Mouse (Mus musculus): Measurements from ENCODE around the gene Oat. TPM values are rescaled to one million over a fixed set of nuclear protein-coding genes. Genes with fewer than 3 reads are reported as not detected.

Gene Oat
- polyA plus RNA-seq, 1 experiment, result 78.1 TPM

DNA sequence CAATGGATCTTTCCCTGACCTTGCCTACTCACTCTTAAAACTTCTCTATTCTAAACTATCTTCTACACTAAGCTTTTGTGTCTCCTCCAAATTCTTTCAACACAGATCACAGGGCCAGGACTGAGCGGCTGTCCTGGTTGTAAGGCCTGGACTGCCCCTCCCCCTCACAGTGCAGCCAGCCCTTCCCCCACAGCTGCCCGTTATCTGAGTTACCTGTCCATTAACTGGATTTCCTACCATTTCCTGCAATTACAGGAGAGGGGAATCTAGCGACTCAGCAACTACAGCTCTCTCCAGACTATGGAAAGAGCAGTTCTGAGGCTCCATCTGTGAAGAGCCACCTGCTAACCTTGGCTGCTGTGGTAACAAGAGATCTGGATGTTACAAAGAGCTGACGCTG is 20.3 kb downstream of the Oat start:
- peaks cover 31% of the 10 kb centered on the region for H3K36me3 ChIP-seq (ENCODE audit: control insufficient read depth, insufficient read depth)

GRCm38 (mm10) chr7:132554091-132554490 is 22.1 kb downstream of the Oat start:
- no peak overlapping the region for H3K4me3 ChIP-seq (ENCODE audit: insufficient read depth, poor library complexity, severe bottlenecking)

More for the DNA sequence above, 20.3 kb downstream of the Oat start:
- no peaks in the 10 kb centered on the region for H3K79me2 ChIP-seq (ENCODE audit: control insufficient read depth, insufficient read depth)
- H3ac ChIP-seq (ENCODE audit: control insufficient read depth, insufficient read length, low read depth), result no peak overlapping the region
- H3K79me3 ChIP-seq (ENCODE audit: low read depth), result no peaks in the 10 kb centered on the region
- H3K4me3 ChIP-seq (ENCODE audit: insufficient read depth, poor library complexity, severe bottlenecking), result no peak overlapping the region
- no peak for TF ChIP-seq MYOD1 (IDR thresholded peaks at IDR 0.05; ENCODE audit: control insufficient read depth, insufficient read length, low read depth)
- TF ChIP-seq MAX (IDR thresholded peaks at IDR 0.05), result no peak
- no peak for TF ChIP-seq CTCF (IDR thresholded peaks at IDR 0.05; ENCODE audit: control insufficient read depth, insufficient read depth, insufficient read length)
- no peaks in the 10 kb centered on the region for H3K27me3 ChIP-seq (ENCODE audit: control insufficient read depth, insufficient read depth, insufficient read length)

DNA sequence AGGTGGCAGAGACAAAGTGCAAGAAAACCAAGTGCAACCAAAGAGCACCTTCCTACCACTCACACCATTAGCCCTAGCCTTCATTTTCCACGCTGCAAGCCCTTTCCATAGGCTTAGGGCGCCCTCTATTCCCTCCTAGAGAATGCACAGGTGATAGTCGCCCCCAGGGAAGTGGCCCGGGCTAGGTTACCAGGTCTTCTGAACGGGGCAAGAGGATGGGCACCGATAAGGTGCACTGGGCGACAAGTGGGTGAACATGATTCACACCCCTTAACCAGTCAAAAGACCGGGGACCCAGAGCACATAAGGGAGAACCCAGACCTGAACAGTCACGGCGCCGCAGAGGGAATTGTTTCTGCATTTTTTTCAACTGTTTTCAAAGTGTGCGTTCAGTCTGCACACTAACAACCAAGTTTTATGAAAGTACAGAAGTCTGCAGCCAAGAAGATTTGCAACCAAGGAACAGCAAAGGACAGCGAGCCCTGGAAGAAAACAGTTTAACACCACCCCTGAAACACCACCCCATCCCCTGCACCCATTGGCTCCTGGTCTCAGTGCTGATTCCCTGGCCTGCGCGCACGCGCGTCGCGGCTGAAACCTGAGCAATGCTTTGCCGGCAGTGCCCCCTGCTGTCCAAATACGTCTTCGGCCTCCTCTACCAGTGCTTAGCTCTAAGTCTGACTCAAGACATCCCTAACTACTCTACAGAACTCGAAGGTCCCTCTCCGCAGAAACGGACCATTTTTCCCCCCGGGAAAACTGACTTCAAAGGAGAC is 24.7 kb downstream of the Oat start:
- TF ChIP-seq CTCF (IDR thresholded peaks at IDR 0.05; ENCODE audit: control insufficient read depth, insufficient read depth, insufficient read length), result peak; percentile 94
- TF ChIP-seq FOSL1 (IDR thresholded peaks at IDR 0.05; ENCODE audit: insufficient read depth, low read length, poor library complexity, severe bottlenecking), result no peak
- TF ChIP-seq MAX (IDR thresholded peaks at IDR 0.05), result peak; percentile 58
- TF ChIP-seq MYOD1 (IDR thresholded peaks at IDR 0.05; ENCODE audit: control insufficient read depth, insufficient read length, low read depth), result no peak
- peak overlapping the region; percentile 25 for H3K4me3 ChIP-seq (ENCODE audit: insufficient read depth, poor library complexity, severe bottlenecking)
- no peaks in the 10 kb centered on the region for H3K36me3 ChIP-seq (ENCODE audit: control insufficient read depth, insufficient read depth)
- no peaks in the 10 kb centered on the region for H3K79me2 ChIP-seq (ENCODE audit: control insufficient read depth, insufficient read depth)
- H3ac ChIP-seq (ENCODE audit: control insufficient read depth, insufficient read length, low read depth), result peak overlapping the region; percentile 4
- H3K79me3 ChIP-seq (ENCODE audit: low read depth), result no peaks in the 10 kb centered on the region
- H3K27me3 ChIP-seq (ENCODE audit: control insufficient read depth, insufficient read depth, insufficient read length), result peaks cover 9% of the 10 kb centered on the region

More at GRCm38 (mm10) chr7:132554091-132554490, 22.1 kb downstream of the Oat start:
- no peaks in the 10 kb centered on the region for H3K79me3 ChIP-seq (ENCODE audit: low read depth)
- TF ChIP-seq CEBPB (IDR thresholded peaks at IDR 0.05; ENCODE audit: low read depth) (no peak), USF1 (IDR thresholded peaks at IDR 0.05; ENCODE audit: low read depth) (no peak), CTCF (IDR thresholded peaks at IDR 0.05; ENCODE audit: control insufficient read depth, insufficient read depth, insufficient read length) (no peak), FOSL1 (IDR thresholded peaks at IDR 0.05; ENCODE audit: insufficient read depth, low read length, poor library complexity, severe bottlenecking) (no peak), MAX (IDR thresholded peaks at IDR 0.05) (no peak), MYOG (IDR thresholded peaks at IDR 0.05; ENCODE audit: control insufficient read depth, extremely low read depth, insufficient read length) (no peak), MYOD1 (IDR thresholded peaks at IDR 0.05; ENCODE audit: control insufficient read depth, insufficient read length, low read depth) (no peak)
- H3K36me3 ChIP-seq (ENCODE audit: control insufficient read depth, insufficient read depth), result peaks cover 14% of the 10 kb centered on the region
- H3ac ChIP-seq (ENCODE audit: control insufficient read depth, insufficient read length, low read depth), result no peak overlapping the region
- no peaks in the 10 kb centered on the region for H3K27me3 ChIP-seq (ENCODE audit: control insufficient read depth, insufficient read depth, insufficient read length)
- H3K79me2 ChIP-seq (ENCODE audit: control insufficient read depth, insufficient read depth), result no peaks in the 10 kb centered on the region

- no peaks in the 10 kb centered on the region for H3K36me3 ChIP-seq (ENCODE audit: control insufficient read depth, insufficient read depth)
- peaks cover 29% of the 10 kb centered on the region for H3K27me3 ChIP-seq (ENCODE audit: control insufficient read depth, insufficient read depth, insufficient read length)
- no peaks in the 10 kb centered on the region for H3K79me3 ChIP-seq (ENCODE audit: low read depth)
- H3K4me3 ChIP-seq (ENCODE audit: insufficient read depth, poor library complexity, severe bottlenecking), result no peak overlapping the region
- H3K79me2 ChIP-seq (ENCODE audit: control insufficient read depth, insufficient read depth), result no peaks in the 10 kb centered on the region
- TF ChIP-seq CTCF (IDR thresholded peaks at IDR 0.05; ENCODE audit: control insufficient read depth, insufficient read depth, insufficient read length), result no peak
- TF ChIP-seq MYOG (IDR thresholded peaks at IDR 0.05; ENCODE audit: control insufficient read depth, extremely low read depth, insufficient read length), result no peak
- no peak for TF ChIP-seq MAX (IDR thresholded peaks at IDR 0.05)
- TF ChIP-seq MYOD1 (IDR thresholded peaks at IDR 0.05; ENCODE audit: control insufficient read depth, insufficient read length, low read depth), result no peak
- TF ChIP-seq CEBPB (IDR thresholded peaks at IDR 0.05; ENCODE audit: low read depth), result no peak
- no peak for TF ChIP-seq USF1 (IDR thresholded peaks at IDR 0.05; ENCODE audit: low read depth)
- no peak for TF ChIP-seq FOSL1 (IDR thresholded peaks at IDR 0.05; ENCODE audit: insufficient read depth, low read length, poor library complexity, severe bottlenecking)
- no peak overlapping the region for H3ac ChIP-seq (ENCODE audit: control insufficient read depth, insufficient read length, low read depth)
Measured at GRCm38 (mm10) chr7:132547126-132547525, 29.1 kb downstream of the Oat start.

DNA sequence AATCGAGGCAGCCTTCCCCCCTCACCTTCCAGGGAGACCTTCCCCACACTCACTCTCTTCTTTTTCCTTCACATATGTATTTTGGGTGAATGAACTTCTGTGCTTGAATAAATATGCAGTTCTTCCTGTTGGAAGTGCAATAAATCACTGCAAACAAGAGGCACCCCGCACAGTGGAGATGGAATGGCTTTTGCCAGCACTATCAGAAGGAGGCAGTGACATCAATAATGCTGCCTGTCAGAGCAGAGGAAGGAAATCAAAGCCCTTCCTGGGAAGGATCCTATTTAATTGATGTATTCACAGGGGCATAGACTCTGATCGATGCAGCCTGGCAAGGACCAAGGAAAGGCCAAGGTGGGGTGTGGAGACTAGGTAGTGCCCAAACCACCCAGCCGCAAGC is 33.8 kb downstream of the Oat start:
- Histone ChIP-seq H3K79me3 (ENCODE audit: low read depth) (no peaks in the 10 kb centered on the region), H3K36me3 (ENCODE audit: control insufficient read depth, insufficient read depth) (no peaks in the 10 kb centered on the region), H3ac (ENCODE audit: control insufficient read depth, insufficient read length, low read depth) (no peak overlapping the region), H3K79me2 (ENCODE audit: control insufficient read depth, insufficient read depth) (no peaks in the 10 kb centered on the region), H3K4me3 (ENCODE audit: insufficient read depth, poor library complexity, severe bottlenecking) (no peak overlapping the region), H3K27me3 (ENCODE audit: control insufficient read depth, insufficient read depth, insufficient read length) (peaks cover 50% of the 10 kb centered on the region)
- TF ChIP-seq FOSL1 (IDR thresholded peaks at IDR 0.05; ENCODE audit: insufficient read depth, low read length, poor library complexity, severe bottlenecking) (no peak), CEBPB (IDR thresholded peaks at IDR 0.05; ENCODE audit: low read depth) (no peak), MAX (IDR thresholded peaks at IDR 0.05) (no peak), CTCF (IDR thresholded peaks at IDR 0.05; ENCODE audit: control insufficient read depth, insufficient read depth, insufficient read length) (no peak), MYOG (IDR thresholded peaks at IDR 0.05; ENCODE audit: control insufficient read depth, extremely low read depth, insufficient read length) (no peak), USF1 (IDR thresholded peaks at IDR 0.05; ENCODE audit: low read depth) (no peak), MYOD1 (IDR thresholded peaks at IDR 0.05; ENCODE audit: control insufficient read depth, insufficient read length, low read depth) (no peak)

- no peaks in the 10 kb centered on the region for H3K79me2 ChIP-seq (ENCODE audit: control insufficient read depth, insufficient read depth)
- no peak overlapping the region for H3K4me3 ChIP-seq (ENCODE audit: insufficient read depth, poor library complexity, severe bottlenecking)
- H3K79me3 ChIP-seq (ENCODE audit: low read depth), result no peaks in the 10 kb centered on the region
- no peak overlapping the region for H3ac ChIP-seq (ENCODE audit: control insufficient read depth, insufficient read length, low read depth)
- H3K27me3 ChIP-seq (ENCODE audit: control insufficient read depth, insufficient read depth, insufficient read length), result peaks cover 42% of the 10 kb centered on the region
- TF ChIP-seq MYOD1 (IDR thresholded peaks at IDR 0.05; ENCODE audit: control insufficient read depth, insufficient read length, low read depth), result no peak
- TF ChIP-seq FOSL1 (IDR thresholded peaks at IDR 0.05; ENCODE audit: insufficient read depth, low read length, poor library complexity, severe bottlenecking), result no peak
- no peak for TF ChIP-seq MAX (IDR thresholded peaks at IDR 0.05)
- no peak for TF ChIP-seq CEBPB (IDR thresholded peaks at IDR 0.05; ENCODE audit: low read depth)
- no peak for TF ChIP-seq CTCF (IDR thresholded peaks at IDR 0.05; ENCODE audit: control insufficient read depth, insufficient read depth, insufficient read length)
- no peak for TF ChIP-seq USF1 (IDR thresholded peaks at IDR 0.05; ENCODE audit: low read depth)
- no peak for TF ChIP-seq MYOG (IDR thresholded peaks at IDR 0.05; ENCODE audit: control insufficient read depth, extremely low read depth, insufficient read length)
- H3K36me3 ChIP-seq (ENCODE audit: control insufficient read depth, insufficient read depth), result no peaks in the 10 kb centered on the region
Measured at GRCm38 (mm10) chr7:132541566-132541965, 34.6 kb downstream of the Oat start.
